Mouse (Mus musculus): ENCODE data around the gene Mmd. TPM values are rescaled to one million over a fixed set of nuclear protein-coding genes. Genes with fewer than 3 reads are reported as not detected.

Mmd gene
- polyA plus RNA-seq (2014; fragmentation: Illumina TruSeq; extraction: RNeasy Lipid Tissue Mini Kit (QIAGEN cat#74804); ENCODE audit: low read depth, low replicate concordance) = 36.8 TPM

DNA sequence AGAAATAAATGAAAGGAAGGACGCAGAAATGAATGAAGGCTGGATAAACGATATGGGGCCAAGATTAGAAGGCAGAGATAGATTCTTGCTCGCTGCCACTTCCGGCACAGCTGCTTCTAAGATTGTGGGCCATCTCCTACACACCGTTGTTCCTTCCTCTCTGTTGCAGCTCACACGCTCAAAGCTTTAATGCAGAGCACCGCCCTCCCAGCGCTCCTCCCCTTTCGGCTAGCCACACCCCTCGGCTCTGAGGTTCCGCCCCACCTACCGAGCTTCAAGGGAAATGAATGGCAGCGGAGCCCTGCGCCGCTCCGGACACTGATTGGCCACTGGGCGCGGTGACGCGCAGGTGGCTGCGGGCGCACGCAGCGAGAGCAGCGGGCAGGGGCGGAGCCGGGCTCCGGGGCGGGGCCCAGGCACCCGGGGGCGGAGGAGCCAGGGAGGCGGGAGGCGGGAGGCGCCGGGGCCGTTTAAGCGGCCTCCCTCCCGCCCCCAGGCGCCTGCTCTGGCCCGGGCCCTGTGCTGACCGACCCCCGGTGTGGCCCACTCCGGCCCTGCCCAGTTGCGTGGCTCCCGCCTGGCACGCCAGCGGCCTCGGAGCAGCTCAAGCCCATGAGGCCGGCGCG is at the start of gene Mmd:
Gene Mmd (plus strand): TSS at position 432 of the 626 bp plus-strand sequence.

Other genes with a start within 250 kb of the Mmd start
- 4.9 TPM for gene Pctp, start 246.6 kb upstream of the Mmd start, polyA plus RNA-seq (2014; fragmentation: Illumina TruSeq; extraction: RNeasy Lipid Tissue Mini Kit (QIAGEN cat#74804); ENCODE audit: low read depth, low replicate concordance)
- gene Tmem100, start 219.1 kb upstream of the Mmd start, polyA plus RNA-seq (2014; fragmentation: Illumina TruSeq; extraction: RNeasy Lipid Tissue Mini Kit (QIAGEN cat#74804); ENCODE audit: low read depth, low replicate concordance) = 24.2 TPM
- 16.7 TPM for gene Gm45716, start 61.8 kb upstream of the Mmd start, polyA plus RNA-seq (2014; fragmentation: Illumina TruSeq; extraction: RNeasy Lipid Tissue Mini Kit (QIAGEN cat#74804); ENCODE audit: low read depth, low replicate concordance)
- 9.0 TPM for gene Hlf, start 141.4 kb downstream of the Mmd start, polyA plus RNA-seq (2014; fragmentation: Illumina TruSeq; extraction: RNeasy Lipid Tissue Mini Kit (QIAGEN cat#74804); ENCODE audit: low read depth, low replicate concordance)

All from heart, adult 10 weeks (tissue).